Mouse (Mus musculus): ENCODE data around the gene Krt35.

- TF ChIP-seq CTCF (IDR thresholded peaks at IDR 0.05) (no peak), POLR2A (IDR thresholded peaks at IDR 0.05; ENCODE audit: insufficient read depth, low read depth, low read length) (no peak)
These were observed 17.1 kb upstream of the Krt35 start for GRCm38 (mm10) chr11:100112935-100113741.
